Mouse (Mus musculus) heart, adult 2 months (tissue): ENCODE measurements at regions not wholly inside any gene's neighbourhood (a gene's known extent, or its start where the extent isn't known, plus 50 kb on each side); places are given as distances from the start of the nearest gene placed in this dataset.

ENCODE experiments used
- DNase-seq, 2 experiments: peaks; one replicate each; pipeline ENCODE4 v3.0.0; 2021
- H3K27ac ChIP-seq: fragments of 200-600 bp; 2 replicates; pipeline ENCODE4 v1.8.1; 2022
- H3K27me3 ChIP-seq: fragments of 200-500 bp; 2 replicates; pipeline ENCODE4 v1.6.1; 2012; ENCODE audit warnings: mild to moderate bottlenecking, low read length, inconsistent platforms, mixed read lengths; ENCODE audit not compliant: control insufficient read depth, insufficient read depth
- H3K36me3 ChIP-seq: fragments of 200-500 bp; 2 replicates; pipeline ENCODE4 v1.6.1; 2012; ENCODE audit warnings: low read length, inconsistent platforms; ENCODE audit not compliant: control insufficient read depth, insufficient read depth
- H3K4me1 ChIP-seq: fragments of 200-500 bp; 2 replicates; pipeline ENCODE4 v1.6.1; 2011; ENCODE audit warnings: low read length; ENCODE audit not compliant: control insufficient read depth, insufficient read depth
- H3K4me3 ChIP-seq: fragments of 200-600 bp; 2 replicates; pipeline ENCODE4 v1.8.1; 2022
- H3K79me2 ChIP-seq: fragments of 200-500 bp; replicated peaks from 2 replicates; pipeline ENCODE4 v1.6.1; 2012; ENCODE audit warnings: mild to moderate bottlenecking, inconsistent platforms, low read length, moderate library complexity, mixed read lengths; ENCODE audit not compliant: control insufficient read depth, insufficient read depth
- H3K9ac ChIP-seq: fragments of 200-500 bp; 2 replicates; pipeline ENCODE4 v1.6.1; 2012; ENCODE audit warnings: low read depth, mild to moderate bottlenecking, control low read depth, inconsistent platforms, low read length, mixed read lengths
- CTCF ChIP-seq: fragments of 200-600 bp; IDR thresholded peaks from 2 replicates; pipeline ENCODE4 v1.8.1; 2022; ENCODE audit warnings: antibody characterized with exemption, mild to moderate bottlenecking, moderate library complexity
- EP300 ChIP-seq: fragments of 200-500 bp; IDR thresholded peaks from 2 replicates; pipeline ENCODE4 v1.6.1; 2011; ENCODE audit warnings: low read depth, low read length, control low read depth; ENCODE audit not compliant: insufficient read depth
- POLR2A ChIP-seq: fragments of 200-500 bp; IDR thresholded peaks from 2 replicates; pipeline ENCODE4 v1.6.1; 2011; ENCODE audit warnings: mild to moderate bottlenecking, low read depth, low read length, control low read depth; ENCODE audit not compliant: insufficient read depth
- WGBS: fragments of 180-500 bp; shearing (Covaris S2); methylation state at CpG from one replicate; pipeline ENCODE4 v1.1.7; 2018; 5-methylcytosine and 5-hydroxymethylcytosine counted together
- intact Hi-C: fragments of 180-260 bp; cut with DNase I; formaldehyde crosslinking; loops from one replicate; pipeline ENCODE4 v1.15.1; 2025

- Histone ChIP-seq H3K9ac (no peak overlapping the region), H3K27me3 (no peaks in the 10 kb centered on the region), H3K4me1 (no peaks in the 10 kb centered on the region), H3K36me3 (no peaks in the 10 kb centered on the region), H3K4me3 (no peak overlapping the region), H3K79me2 (no peaks in the 10 kb centered on the region), H3K27ac (no peak overlapping the region)
- DNase-seq: no peak
- WGBS: 90% methylated on average over 7 of the region's 7 CpGs
- TF ChIP-seq EP300: no peak
- TF ChIP-seq POLR2A: no peak
- no peak for TF ChIP-seq CTCF
- intact Hi-C loops: no loop called here
These were observed 269.4 kb upstream of the Fign start for GRCm38 (mm10) chr2:64367188-64367587.

GRCm38 (mm10) chr2:64366528-64366927, 268.7 kb upstream of the Fign start:
- Histone ChIP-seq H3K9ac (no peak overlapping the region), H3K27ac (no peak overlapping the region), H3K79me2 (no peaks in the 10 kb centered on the region), H3K27me3 (no peaks in the 10 kb centered on the region), H3K4me1 (no peaks in the 10 kb centered on the region), H3K4me3 (no peak overlapping the region), H3K36me3 (no peaks in the 10 kb centered on the region)
- TF ChIP-seq EP300 (no peak), CTCF (no peak), POLR2A (no peak)
- intact Hi-C loops: no loop called here
- DNase-seq: no peak
- 88% methylated on average over 5 of the region's 5 CpGs for WGBS

- no peaks in the 10 kb centered on the region for H3K4me1 ChIP-seq
- no peak overlapping the region for H3K27ac ChIP-seq
- no peak overlapping the region for H3K4me3 ChIP-seq
- H3K9ac ChIP-seq: no peak overlapping the region
- no peaks in the 10 kb centered on the region for H3K79me2 ChIP-seq
- TF ChIP-seq EP300: no peak
- no peak for TF ChIP-seq POLR2A
- no peak for TF ChIP-seq CTCF
- no peaks in the 10 kb centered on the region for H3K36me3 ChIP-seq
- no peaks in the 10 kb centered on the region for H3K27me3 ChIP-seq
- DNase-seq: no peak
- 94% methylated on average over 4 of the region's 4 CpGs for WGBS
- intact Hi-C loops: no loop called here
These were observed 258.4 kb upstream of the Fign start for GRCm38 (mm10) chr2:64356286-64356685.

GRCm38 (mm10) chr2:64325499-64325898, 227.7 kb upstream of the Fign start:
- H3K27me3 ChIP-seq: no peaks in the 10 kb centered on the region
- TF ChIP-seq POLR2A (no peak), EP300 (no peak), CTCF (no peak)
- DNase-seq: no peak
- H3K36me3 ChIP-seq: no peaks in the 10 kb centered on the region
- intact Hi-C loops: no loop called here
- H3K4me3 ChIP-seq: no peak overlapping the region
- H3K79me2 ChIP-seq: no peaks in the 10 kb centered on the region
- no peaks in the 10 kb centered on the region for H3K4me1 ChIP-seq
- H3K9ac ChIP-seq: no peak overlapping the region
- 53% methylated on average over 2 of the region's 2 CpGs for WGBS
- H3K27ac ChIP-seq: no peak overlapping the region
